ENCODE assay signal across 7 mouse cellular contexts in the genomic region with DNA sequence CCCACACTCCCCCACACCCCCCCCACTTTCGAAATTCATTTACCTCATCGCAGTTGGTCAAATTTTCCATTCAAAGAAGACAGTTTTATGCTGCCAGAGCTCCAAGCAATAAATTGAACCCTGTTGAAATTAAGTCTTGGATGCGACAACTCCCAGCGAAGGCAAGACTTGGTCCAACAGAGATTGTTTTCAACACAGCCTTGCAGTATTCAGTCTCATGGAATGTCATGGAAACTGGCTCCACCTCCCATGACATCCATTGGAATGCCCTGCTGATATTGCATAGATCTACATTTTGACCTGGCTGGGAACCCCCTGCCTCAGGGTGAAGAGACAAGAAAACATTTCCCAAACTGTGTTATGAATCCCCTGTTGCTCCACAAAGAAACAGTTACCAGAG. TPM values are rescaled to one million over a fixed set of nuclear protein-coding genes. Genes with fewer than 3 reads are reported as not detected.
A peak's percentile ranks its signal among the peaks of the same experiment; 100 is the strongest.
DNase-seq lines count a peak whose midpoint lies in the region; ATAC-seq lines count a peak whose summit lies in the region.

A gene (minus strand): TSS at position 190 of the 400 bp plus-strand sequence.

- peak within 1 kb of the TSS; percentile 100 for H3K4me2 ChIP-seq in forebrain, embryonic 16.5 days (ENCODE audit: low read length)
- H3K4me2 ChIP-seq in hindbrain, embryonic 12.5 days (replicated peaks), result peak within 1 kb of the TSS; percentile 99
- H3K4me2 ChIP-seq in limb, embryonic 13.5 days (replicated peaks), result peak within 1 kb of the TSS; percentile 96
- peak within 1 kb of the TSS; percentile 99 for H3K4me2 ChIP-seq in midbrain, embryonic 16.5 days (ENCODE audit: low read length)

- peak within 1 kb of the TSS; percentile 81 for H3K4me3 ChIP-seq in forebrain, embryonic 16.5 days (replicated peaks; ENCODE audit: low read length)
- H3K4me3 ChIP-seq in hindbrain, embryonic 12.5 days, result peak within 1 kb of the TSS; percentile 70
- H3K4me3 ChIP-seq in limb, embryonic 13.5 days, result peak within 1 kb of the TSS; percentile 84
- H3K4me3 ChIP-seq in midbrain, embryonic 16.5 days (ENCODE audit: low read depth, low read length), result peak within 1 kb of the TSS; percentile 84

- no peak for ATAC-seq in forebrain, embryonic 16.5 days
- ATAC-seq in hindbrain, embryonic 12.5 days (ENCODE audit: low FRiP score), result no peak
- no peak for ATAC-seq in limb, embryonic 13.5 days (ENCODE audit: low FRiP score, low read depth)
- no peak for ATAC-seq in midbrain, embryonic 16.5 days

- no peaks in the 10 kb centered on the region for H3K36me3 ChIP-seq in forebrain, embryonic 16.5 days (ENCODE audit: control insufficient read depth, insufficient read depth)
- H3K36me3 ChIP-seq in hindbrain, embryonic 12.5 days, result no peaks in the 10 kb centered on the region
- H3K36me3 ChIP-seq in limb, embryonic 13.5 days, result no peaks in the 10 kb centered on the region
- no peaks in the 10 kb centered on the region for H3K36me3 ChIP-seq in midbrain, embryonic 16.5 days (ENCODE audit: control insufficient read depth, insufficient read depth, low read length)

- peaks cover 15% of the 10 kb centered on the region for H3K4me1 ChIP-seq in forebrain, embryonic 16.5 days (replicated peaks; ENCODE audit: control insufficient read depth, insufficient read depth, low read length)
- H3K4me1 ChIP-seq in hindbrain, embryonic 12.5 days, result peaks cover 10% of the 10 kb centered on the region
- H3K4me1 ChIP-seq in limb, embryonic 13.5 days, result peaks cover 28% of the 10 kb centered on the region
- no peaks in the 10 kb centered on the region for H3K4me1 ChIP-seq in midbrain, embryonic 16.5 days (ENCODE audit: control insufficient read depth, insufficient read depth, low read length)

- H3K27me3 ChIP-seq in forebrain, embryonic 16.5 days (replicated peaks; ENCODE audit: control insufficient read depth, insufficient read depth, low read length), result peaks cover 11% of the 10 kb centered on the region; the same call in 1 of the 2 replicates
- H3K27me3 ChIP-seq in hindbrain, embryonic 12.5 days, result peaks cover 7% of the 10 kb centered on the region
- H3K27me3 ChIP-seq in limb, embryonic 13.5 days, result peaks cover 4% of the 10 kb centered on the region; the same call in 1 of the 2 replicates
- no peaks in the 10 kb centered on the region for H3K27me3 ChIP-seq in midbrain, embryonic 16.5 days (ENCODE audit: control insufficient read depth, insufficient read depth, low read depth, low read length)

- peak; percentile 58 for DNase-seq in Muller cell, postnatal 12 days (ENCODE audit: inconsistent ontology term)
- peak; percentile 8 for DNase-seq in adrenal gland, postnatal 14 days
- DNase-seq in spleen, postnatal 4 days (ENCODE audit: low spot score in 2 of 2), result no peak

- peak within 1 kb of the TSS; percentile 74 for H3K9ac ChIP-seq in forebrain, embryonic 16.5 days (replicated peaks; ENCODE audit: low read depth, low read length)
- peak within 1 kb of the TSS; percentile 55 for H3K9ac ChIP-seq in hindbrain, embryonic 12.5 days
- peak within 1 kb of the TSS; percentile 81 for H3K9ac ChIP-seq in limb, embryonic 13.5 days
- peak within 1 kb of the TSS; percentile 79 for H3K9ac ChIP-seq in midbrain, embryonic 16.5 days (ENCODE audit: low read depth, low read length)

- 13% methylated on average over 4 of the region's 4 CpGs for WGBS in forebrain, embryonic 16.5 days
- WGBS in hindbrain, embryonic 12.5 days, result 6% methylated on average over 4 of the region's 4 CpGs
- WGBS in limb, embryonic 13.5 days, result 8% methylated on average over 4 of the region's 4 CpGs
- 9% methylated on average over 4 of the region's 4 CpGs for WGBS in midbrain, embryonic 16.5 days

- H3K9me3 ChIP-seq in forebrain, embryonic 16.5 days (ENCODE audit: control insufficient read depth, low read length), result no peaks in the 10 kb centered on the region
- no peaks in the 10 kb centered on the region for H3K9me3 ChIP-seq in hindbrain, embryonic 12.5 days (replicated peaks)
- H3K9me3 ChIP-seq in limb, embryonic 13.5 days, result no peaks in the 10 kb centered on the region
- H3K9me3 ChIP-seq in midbrain, embryonic 16.5 days (replicated peaks; ENCODE audit: control insufficient read depth, low read length, poor library complexity, severe bottlenecking), result no peaks in the 10 kb centered on the region

- no peak within 1 kb of the TSS for H3K27ac ChIP-seq in forebrain, embryonic 16.5 days (ENCODE audit: low read length)
- no peak within 1 kb of the TSS for H3K27ac ChIP-seq in hindbrain, embryonic 12.5 days
- H3K27ac ChIP-seq in limb, embryonic 13.5 days, result no peak within 1 kb of the TSS
- peak within 1 kb of the TSS; percentile 45 for H3K27ac ChIP-seq in midbrain, embryonic 16.5 days (ENCODE audit: low read length)

RNA-seq across cellular contexts. Expression of the gene that starts here (rescaled TPM):
- total RNA-seq in adrenal gland, postnatal 14 days (2021), result 80.7 and 83.5 TPM in 2 replicates
- 3.2 and 3.8 TPM in 2 replicates for polyA plus RNA-seq in forebrain, embryonic 16.5 days (2015; fragmentation: Nextera tagmentation; extraction: Ambion mirVana)
- polyA plus RNA-seq in hindbrain, embryonic 12.5 days (2016; fragmentation: Nextera tagmentation; extraction: Ambion mirVana), result 5.3 and 6.4 TPM in 2 replicates
- 6.0 and 6.2 TPM in 2 replicates for polyA plus RNA-seq in limb, embryonic 13.5 days (2015; fragmentation: Nextera tagmentation; extraction: Ambion mirVana)
- polyA plus RNA-seq in midbrain, embryonic 16.5 days (2015; fragmentation: Nextera tagmentation; extraction: Ambion mirVana), result 4.0 and 4.7 TPM in 2 replicates

Comparison
In these comparisons a context has a peak if more than half of its experiments do, and no peak if none do; other contexts are left out.
1. DNase-seq: peak in Muller cell, postnatal 12 days (single experiment) and adrenal gland, postnatal 14 days (single experiment); none in spleen, postnatal 4 days (0 of 2).
2. Peak in every context shown above with its lines, with median percentiles within 50 percentile points of each other: H3K4me2 ChIP-seq, H3K4me3 ChIP-seq and H3K9ac ChIP-seq.